Mouse (Mus musculus): ENCODE measurements around the gene Nelfcd.

The Nelfcd gene

GRCm38 (mm10) chr2:174436916-174437696, 21.5 kb downstream of the Nelfcd start:
- no peak for DNase-seq (ENCODE audit: low spot score in 2 of 2)

GRCm38 (mm10) chr2:174437697-174437982, 22.0 kb downstream of the Nelfcd start:
- peak in 1 of 2 experiments; percentile 39 for DNase-seq (ENCODE audit: low spot score in 2 of 2)

DNA sequence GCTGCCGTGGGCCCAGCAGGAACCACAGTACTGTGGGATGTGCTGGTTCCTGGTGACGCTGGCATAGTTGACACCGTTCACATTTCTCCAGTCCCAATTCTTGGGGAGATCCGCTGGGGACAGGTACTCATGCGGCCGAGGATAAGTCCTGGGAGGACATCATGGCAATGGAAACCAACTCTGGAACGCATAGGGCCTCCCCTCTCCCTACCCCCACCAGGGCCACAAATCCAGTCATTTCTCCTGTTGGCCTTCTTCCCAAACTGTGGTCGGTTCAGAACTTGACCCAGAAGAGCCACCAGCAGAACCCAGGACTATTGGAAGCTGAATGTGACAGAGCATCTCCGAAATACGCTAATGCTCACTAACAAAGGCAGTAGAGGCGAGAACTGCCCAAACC, 22.6 kb downstream of the Nelfcd start:
- DNase-seq (ENCODE audit: low spot score in 2 of 2): no peak

- DNase-seq (ENCODE audit: low spot score in 2 of 2): peak; percentile 54 to 69
Observed at GRCm38 (mm10) chr2:174438737-174439449, 23.3 kb downstream of the Nelfcd start, which contains the start of gene Ctsz. Ctsz (minus strand) TSS chr2:174439039.

DNA sequence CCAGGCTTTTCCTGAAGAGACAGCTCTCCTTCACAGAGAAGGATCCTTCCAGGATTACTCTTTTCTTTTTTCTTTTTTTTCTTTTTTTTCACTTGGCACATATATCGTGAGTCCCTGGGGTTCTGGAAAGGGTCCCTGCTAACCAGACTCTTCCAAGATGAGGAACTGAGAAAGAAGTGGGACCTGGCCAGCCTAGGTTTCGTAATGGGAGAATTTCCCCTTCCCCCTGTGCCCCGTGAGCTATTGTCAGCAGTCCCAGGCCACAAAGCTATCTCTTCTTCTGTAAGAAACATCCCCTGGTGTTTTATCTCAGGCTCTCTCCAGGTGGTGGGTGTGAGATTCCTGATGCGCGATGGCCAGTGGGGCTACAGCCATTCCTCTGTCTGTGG, 23.8 kb downstream of the Nelfcd start:
- no peak for DNase-seq (ENCODE audit: low spot score in 2 of 2)

DNA sequence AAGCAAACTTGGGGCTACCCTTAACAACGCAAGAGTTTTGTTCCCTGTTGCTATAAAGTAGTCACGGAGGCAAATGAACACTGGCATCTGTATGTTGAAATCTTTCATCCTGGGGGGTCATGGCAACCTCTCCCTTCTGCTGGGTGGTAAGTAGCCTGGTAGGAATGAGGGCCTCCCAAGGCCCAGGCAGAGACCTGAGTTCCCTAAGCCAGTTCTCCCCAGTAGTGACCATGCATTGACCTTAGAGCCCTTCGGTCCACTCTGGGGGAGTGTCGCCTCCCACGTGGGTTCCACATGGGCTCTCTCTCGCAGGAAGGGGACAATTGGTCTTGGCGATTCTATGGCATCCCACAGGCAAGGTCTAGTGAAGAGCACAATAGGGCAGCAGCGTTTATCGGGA, 24.4 kb downstream of the Nelfcd start:
- DNase-seq (ENCODE audit: low spot score in 2 of 2): no peak

DNA sequence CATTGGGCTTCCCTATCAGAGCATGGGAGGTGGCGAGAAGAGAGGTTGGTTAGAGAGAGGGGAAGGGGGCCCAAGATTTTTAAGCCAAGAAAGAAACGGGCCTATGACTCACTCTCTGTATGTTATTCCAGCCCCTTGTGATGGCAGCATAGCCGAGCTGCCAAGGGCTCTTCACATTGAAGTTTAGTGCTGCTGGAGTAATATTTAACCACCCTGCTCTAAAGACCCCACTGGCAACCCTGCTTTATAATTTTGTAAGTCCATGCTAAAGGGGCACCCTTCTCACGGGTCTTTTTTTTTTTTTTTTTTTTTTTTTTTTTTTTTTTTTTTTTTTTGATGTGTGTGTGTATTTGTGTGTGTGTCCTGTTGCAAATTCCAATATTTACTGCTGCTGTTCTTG, 26.3 kb downstream of the Nelfcd start:
- no peak for DNase-seq (ENCODE audit: low spot score in 2 of 2)

DNA sequence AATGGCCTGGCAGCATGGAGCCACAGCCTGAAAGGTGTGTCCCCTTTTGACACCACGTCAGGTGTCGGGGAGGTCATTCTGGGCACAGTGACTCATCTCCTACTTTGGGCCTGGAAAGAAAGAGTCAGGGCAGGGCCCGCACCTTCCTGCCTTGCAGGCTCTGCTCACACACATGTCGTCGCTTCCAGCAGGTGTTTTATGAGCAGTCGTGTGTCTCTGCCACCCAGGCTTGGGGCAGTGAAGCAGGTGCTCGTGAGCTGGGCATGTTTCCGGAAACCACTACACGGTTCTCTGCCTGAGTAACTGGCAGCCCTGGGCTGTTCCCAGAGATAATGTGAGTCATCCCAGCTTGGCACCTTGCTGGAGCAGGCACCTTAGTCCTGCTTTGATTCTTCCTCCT, 26.9 kb downstream of the Nelfcd start:
- DNase-seq (ENCODE audit: low spot score in 2 of 2): no peak

GRCm38 (mm10) chr2:174443046-174443445, 27.4 kb downstream of the Nelfcd start:
- no peak for DNase-seq (ENCODE audit: low spot score in 2 of 2)

DNA sequence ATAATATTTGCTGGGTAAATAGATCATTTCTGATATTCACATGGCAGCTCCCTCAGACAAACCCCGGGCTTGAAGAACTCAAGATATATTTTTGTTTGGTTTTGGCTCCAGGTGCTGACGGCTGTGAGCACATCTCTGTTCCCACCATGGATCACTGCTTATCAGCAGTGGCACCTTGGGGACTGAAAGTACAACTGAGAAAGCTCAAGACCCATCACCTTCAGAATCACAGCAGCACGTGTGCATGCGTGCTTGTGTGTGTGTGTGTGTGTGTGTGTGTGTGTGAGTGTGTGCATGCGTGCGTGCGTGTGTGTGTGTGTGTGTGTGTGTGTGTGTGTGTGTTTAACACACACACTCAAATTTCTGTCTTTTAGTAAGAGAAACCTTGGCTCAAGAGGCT, 28.8 kb downstream of the Nelfcd start:
- no peak for DNase-seq (ENCODE audit: low spot score in 2 of 2)

DNA sequence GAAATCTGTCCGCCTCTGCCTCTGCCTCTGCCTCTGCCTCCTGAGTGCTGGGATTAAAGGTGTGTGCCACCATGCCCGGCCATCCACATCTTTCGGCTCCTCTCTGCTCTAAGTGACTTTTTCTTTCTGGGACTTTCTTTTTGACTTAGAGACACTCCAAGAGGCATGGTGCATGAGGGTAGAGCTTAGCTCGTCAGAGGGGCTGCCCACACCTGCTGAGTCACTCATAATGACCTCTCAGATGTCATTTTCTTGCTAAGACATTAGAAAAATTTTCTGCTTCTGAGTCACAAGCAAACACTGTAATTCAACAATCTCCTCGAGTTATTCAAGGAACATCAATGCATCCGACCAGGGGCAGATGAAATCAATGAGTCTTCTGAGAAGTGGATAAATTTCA, 29.4 kb downstream of the Nelfcd start:
- no peak for DNase-seq (ENCODE audit: low spot score in 2 of 2)

GRCm38 (mm10) chr2:174446492-174446891, 30.9 kb downstream of the Nelfcd start:
- DNase-seq (ENCODE audit: low spot score in 2 of 2): no peak

GRCm38 (mm10) chr2:174446905-174447304, 31.3 kb downstream of the Nelfcd start:
- DNase-seq (ENCODE audit: low spot score in 2 of 2): no peak

DNA sequence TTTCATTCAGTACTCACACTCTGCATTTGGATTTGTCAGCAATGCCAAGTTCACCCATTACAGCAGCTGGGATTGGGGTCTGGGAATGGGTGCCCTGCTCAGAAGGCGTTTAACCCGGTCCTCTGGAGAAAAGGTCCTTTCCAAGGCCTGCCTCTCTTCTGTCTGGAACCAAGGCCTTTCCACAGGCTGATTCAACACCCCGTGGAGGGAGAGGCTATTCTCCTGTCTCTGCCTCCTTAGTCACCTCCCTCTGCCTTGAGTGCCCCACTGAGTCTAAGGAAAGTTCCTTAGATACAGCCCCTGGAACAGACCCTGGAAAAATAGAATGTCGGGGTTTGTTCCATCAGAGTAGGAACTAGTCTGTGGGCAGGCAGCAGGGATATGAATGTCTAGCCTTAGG, 32.8 kb downstream of the Nelfcd start:
- no peak for DNase-seq (ENCODE audit: low spot score in 2 of 2)

DNA sequence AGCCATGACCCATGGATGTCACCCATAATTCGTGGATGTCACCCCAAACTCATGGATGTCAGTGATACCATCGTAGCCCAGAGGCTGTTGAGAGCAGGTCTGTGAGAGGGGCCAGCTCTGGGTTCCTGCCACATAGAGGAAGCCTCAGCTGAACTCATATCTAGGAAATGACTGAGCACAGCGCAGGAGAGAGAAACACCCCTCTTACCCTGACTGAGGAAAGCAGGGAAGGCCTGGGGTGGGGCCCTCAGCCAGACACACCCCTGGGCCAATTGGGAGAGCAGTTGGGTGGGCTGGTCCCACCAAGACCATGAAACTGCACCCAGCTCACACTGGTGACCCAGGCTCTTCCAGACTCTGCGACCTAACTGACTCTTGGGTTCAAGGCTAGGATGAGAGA, 34.7 kb downstream of the Nelfcd start, which contains the start of gene Tubb1:
TSS of gene Tubb1 (plus strand) at position 343 of the 400 bp plus-strand sequence.
- no peak for DNase-seq (ENCODE audit: low spot score in 2 of 2)

GRCm38 (mm10) chr2:174453681-174454080, 38.1 kb downstream of the Nelfcd start:
- no peak for DNase-seq (ENCODE audit: low spot score in 2 of 2)

GRCm38 (mm10) chr2:174459365-174459764, 43.8 kb downstream of the Nelfcd start:
- DNase-seq (ENCODE audit: low spot score in 2 of 2): no peak

DNA sequence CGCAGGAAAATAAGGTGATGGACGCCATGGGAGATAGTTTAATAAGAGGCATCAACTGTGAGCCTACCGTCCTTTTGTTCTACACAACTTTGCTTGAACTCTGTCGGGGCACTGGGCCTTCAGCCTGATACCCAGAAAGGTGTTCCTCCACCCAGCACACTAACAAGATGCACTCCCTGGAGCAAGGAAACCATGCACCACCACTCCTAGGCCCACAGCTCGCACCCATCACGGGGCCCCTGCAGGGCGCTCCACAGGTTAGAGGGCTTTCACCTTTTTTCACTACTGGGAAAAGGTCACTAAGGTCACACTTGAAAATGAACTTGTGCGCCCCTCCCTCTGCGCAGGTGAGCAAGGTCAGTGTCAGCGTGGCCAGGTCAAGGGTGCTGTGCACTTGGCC, 47.8 kb downstream of the Nelfcd start:
- no peak for DNase-seq (ENCODE audit: low spot score in 2 of 2)

GRCm38 (mm10) chr2:174463789-174464523, 48.4 kb downstream of the Nelfcd start, which contains the start of gene Atp5e:
Atp5e (minus strand) TSS chr2:174464105.
- DNase-seq (ENCODE audit: low spot score in 2 of 2): peak; percentile 98 to 99

GRCm38 (mm10) chr2:174470333-174470732, 54.7 kb downstream of the Nelfcd start:
- no peak for DNase-seq (ENCODE audit: low spot score in 2 of 2)

GRCm38 (mm10) chr2:174470786-174471405, 55.3 kb downstream of the Nelfcd start:
- no peak for DNase-seq (ENCODE audit: low spot score in 2 of 2)

- no peak for DNase-seq (ENCODE audit: low spot score in 2 of 2)
Observed at GRCm38 (mm10) chr2:174472407-174472806, 56.8 kb downstream of the Nelfcd start.
